Mouse (Mus musculus) R1 (cell line): ENCODE measurements around the gene Atrip.

ENCODE experiments used
- DNase-seq: peaks from one replicate; pipeline ENCODE4 v3.0.0-alpha.2; 2018; ENCODE audit warnings: low read depth, low spot score

The Atrip gene

DNA sequence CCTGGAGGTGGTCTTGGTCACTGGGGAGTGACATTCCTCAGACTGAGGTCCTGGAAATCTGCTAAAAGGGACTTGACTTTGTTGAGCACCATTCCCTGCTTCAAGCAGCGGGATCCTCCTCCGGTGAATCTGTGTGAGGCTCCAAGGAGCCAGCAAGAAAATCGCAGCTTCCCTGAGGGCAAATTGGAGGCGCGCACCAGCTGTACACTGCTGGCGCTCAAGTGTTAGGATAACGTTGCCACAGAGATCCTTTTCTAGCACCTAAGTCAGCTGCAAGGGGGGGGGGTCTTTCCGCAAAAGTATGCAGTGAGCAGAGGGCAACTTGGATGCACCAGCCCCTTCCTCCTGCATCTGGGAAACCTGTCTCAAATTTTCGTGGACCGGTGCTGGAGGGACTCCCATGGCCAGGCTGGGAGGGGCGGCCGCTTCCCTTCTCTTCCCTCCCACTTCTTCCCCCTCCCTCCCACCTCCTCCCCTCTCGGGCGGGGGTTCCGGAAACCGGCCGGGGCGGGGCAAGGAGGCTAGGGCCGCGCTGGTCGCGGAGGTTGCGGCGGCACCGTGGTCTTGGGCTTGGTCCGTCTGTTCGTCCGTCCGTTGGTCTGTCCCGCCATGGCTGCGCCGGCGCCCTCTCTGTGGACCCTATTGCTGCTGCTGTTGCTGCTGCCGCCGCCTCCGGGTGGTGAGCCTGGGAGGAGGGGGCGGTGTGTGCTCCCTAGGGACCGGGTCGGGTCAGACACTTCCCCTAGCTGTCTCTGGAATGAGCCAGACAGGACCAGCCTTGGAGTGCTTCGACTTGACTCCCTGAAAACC, 35.6 kb downstream of the Atrip start, which contains the start of gene Shisa5:
Gene Shisa5, plus strand, starts transcription at position 480 of the 810 bp plus-strand sequence.
- DNase-seq, result peak; percentile 88

DNA sequence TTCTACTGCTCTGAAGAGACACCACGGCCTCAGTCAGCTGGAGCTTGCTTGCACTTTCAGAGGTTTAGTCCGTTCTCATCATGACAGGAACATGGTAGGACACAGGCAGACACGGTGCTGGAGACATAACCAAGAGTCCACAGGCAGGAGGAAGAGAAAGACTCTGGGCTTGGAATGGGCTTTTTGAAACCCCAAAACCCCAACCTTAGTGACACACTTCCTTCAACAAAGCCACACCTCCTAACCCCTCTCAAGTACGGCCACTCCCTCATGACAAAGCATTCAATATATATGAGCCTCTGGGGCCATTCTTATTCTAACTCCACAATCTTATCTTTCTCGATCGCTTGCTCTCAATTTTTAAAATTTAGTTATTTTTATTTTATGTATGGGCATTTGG, 41.5 kb downstream of the Atrip start:
- no peak for DNase-seq

- DNase-seq, result no peak
Measured at GRCm38 (mm10) chr9:109031686-109032085, 42.2 kb downstream of the Atrip start.

GRCm38 (mm10) chr9:109031001-109031400, 42.9 kb downstream of the Atrip start:
- DNase-seq, result no peak

DNA sequence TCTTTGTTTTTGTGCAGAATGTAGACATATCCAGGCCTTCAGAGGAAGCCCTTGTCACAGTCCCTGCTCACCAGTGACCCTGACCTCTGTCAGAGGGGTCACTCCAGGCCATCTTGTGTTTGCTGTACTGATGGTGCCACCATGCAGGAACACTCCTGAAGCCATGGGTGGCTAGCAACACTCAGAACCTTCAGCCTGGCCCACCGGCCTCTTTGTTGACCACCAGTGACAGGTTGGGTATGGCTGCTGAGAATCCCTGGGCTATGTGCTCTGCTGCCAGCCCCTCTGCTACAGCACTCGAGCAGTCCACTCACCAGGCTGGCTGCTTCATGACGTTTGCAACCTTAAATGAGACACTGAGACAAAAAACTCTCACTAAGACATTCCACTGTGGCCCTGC, 43.6 kb downstream of the Atrip start:
- no peak for DNase-seq

GRCm38 (mm10) chr9:109028919-109029318, 45.0 kb downstream of the Atrip start:
- no peak for DNase-seq

GRCm38 (mm10) chr9:109028421-109028820, 45.5 kb downstream of the Atrip start:
- no peak for DNase-seq

DNA sequence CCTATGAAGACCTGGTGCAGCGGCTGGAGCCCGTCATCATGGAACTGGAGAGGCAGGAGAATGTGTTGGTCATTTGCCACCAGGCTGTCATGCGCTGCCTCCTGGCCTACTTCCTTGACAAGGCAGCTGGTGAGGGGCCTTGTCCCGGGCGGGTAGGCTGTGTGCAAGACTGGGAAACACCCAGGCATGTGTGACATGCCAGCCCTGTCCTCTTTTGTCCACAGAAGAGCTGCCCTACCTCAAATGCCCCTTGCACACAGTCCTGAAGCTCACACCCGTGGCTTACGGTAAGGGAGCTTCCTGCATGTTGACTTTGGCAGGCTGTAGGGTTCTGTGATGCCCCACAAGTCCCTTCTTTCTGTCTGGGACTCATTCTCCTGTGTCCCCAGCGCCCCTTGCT, 46.4 kb downstream of the Atrip start:
- DNase-seq, result no peak

GRCm38 (mm10) chr9:109022866-109023685, 50.8 kb downstream of the Atrip start:
- no peak for DNase-seq

GRCm38 (mm10) chr9:109021428-109021827, 52.5 kb downstream of the Atrip start:
- no peak for DNase-seq

DNA sequence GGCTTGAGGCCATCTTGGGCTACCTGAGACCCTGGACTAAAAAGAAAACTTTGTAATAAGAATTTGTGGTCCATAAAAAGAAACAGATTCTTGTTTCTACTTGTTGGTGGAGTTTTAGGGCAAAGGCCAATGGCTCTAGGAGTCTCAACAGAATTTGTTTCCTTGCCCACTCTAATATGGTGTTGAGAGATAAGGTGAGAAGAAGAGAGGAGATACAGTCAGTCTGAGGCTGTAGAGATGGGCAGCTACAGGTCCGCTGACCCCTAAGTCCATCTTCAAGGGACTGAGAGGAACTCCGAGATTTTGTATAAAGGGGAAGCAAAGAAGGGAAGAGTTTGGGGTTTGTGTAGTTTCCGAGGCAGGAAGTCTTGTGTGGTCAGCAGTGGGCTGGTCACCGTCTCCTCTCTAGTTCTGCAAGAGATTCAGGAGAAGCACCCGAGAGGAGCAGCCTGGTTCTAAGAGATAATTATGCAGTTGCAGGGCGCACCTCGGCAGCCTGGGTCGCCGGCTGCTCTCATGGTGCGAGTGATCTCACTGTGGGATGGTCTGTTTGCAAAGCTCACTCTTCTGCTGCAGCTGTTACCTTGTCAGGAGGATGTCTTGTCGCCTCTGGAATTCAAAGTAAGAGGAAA, 56.8 kb downstream of the Atrip start:
- no peak for DNase-seq

- DNase-seq, result no peak
Measured at GRCm38 (mm10) chr9:109015397-109015796, 58.5 kb downstream of the Atrip start.

GRCm38 (mm10) chr9:109010316-109010690, 63.6 kb downstream of the Atrip start:
- DNase-seq, result no peak

DNA sequence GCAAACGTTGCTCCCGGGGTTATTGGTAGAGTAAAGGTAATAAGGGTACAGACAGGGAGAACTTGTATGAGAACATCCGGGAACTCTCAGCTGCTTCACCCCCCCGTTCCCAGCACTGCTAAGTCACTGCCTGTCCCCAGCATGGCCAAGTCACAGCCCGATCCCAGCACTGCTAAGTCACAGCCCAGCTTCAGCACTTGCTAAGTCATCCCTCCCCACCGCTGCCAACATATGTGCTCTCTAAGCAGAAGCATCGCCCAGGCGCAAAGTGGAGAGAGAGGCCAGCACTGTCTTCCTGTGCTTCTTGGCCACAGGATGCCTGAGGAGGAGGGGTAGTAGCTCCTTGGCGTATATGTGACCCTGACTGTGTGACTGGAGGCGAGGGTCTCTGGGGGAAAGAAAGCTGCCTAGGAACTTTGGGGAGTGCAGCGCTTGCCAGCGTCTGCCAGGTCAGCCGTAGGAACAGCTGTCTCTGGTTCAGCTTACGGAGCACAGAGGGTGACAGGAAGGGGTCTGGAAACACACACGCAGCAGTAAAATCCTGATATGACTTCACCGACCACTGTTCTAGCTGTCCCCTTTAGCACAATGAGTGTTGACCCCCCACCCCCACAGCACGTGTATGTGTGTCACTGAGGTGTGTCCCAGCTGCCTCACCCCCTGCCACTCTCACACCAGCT, 64.1 kb downstream of the Atrip start:
- peak; percentile 14 for DNase-seq

- DNase-seq, result no peak
Measured at GRCm38 (mm10) chr9:109008994-109009635, 64.8 kb downstream of the Atrip start.

GRCm38 (mm10) chr9:109008081-109008480, 65.8 kb downstream of the Atrip start:
- no peak for DNase-seq
